Mouse (Mus musculus) macrophage (primary cell): Measurements from ENCODE around the gene Esyt3. TPM values are rescaled to one million over a fixed set of nuclear protein-coding genes. Genes with fewer than 3 reads are reported as not detected.

ENCODE experiments used
- H3K27ac ChIP-seq: fragments of 350-480 bp; formaldehyde crosslinking; 2 replicates; pipeline ENCODE4 v1.9.0; 2021
- H3K36me3 ChIP-seq: fragments of 350-480 bp; formaldehyde crosslinking; 2 replicates; pipeline ENCODE4 v1.9.0; 2021; ENCODE audit errors: inconsistent target
- H3K4me3 ChIP-seq: fragments of 350-480 bp; formaldehyde crosslinking; 2 replicates; pipeline ENCODE4 v1.9.0; 2021; ENCODE audit errors: inconsistent target
- H3K79me2 ChIP-seq: fragments of 350-480 bp; formaldehyde crosslinking; 2 replicates; pipeline ENCODE4 v1.9.0; 2021; ENCODE audit errors: inconsistent target
- WGBS: methylation state at CpG from one replicate; pipeline ENCODE4 v1.1.7; 2026; ENCODE audit warnings: inconsistent platforms; ENCODE audit not compliant: missing documents; 5-methylcytosine and 5-hydroxymethylcytosine counted together
- polyA plus RNA-seq: library from polyadenylated mRNA; stranded (reverse); fragments of 250-400 nt; gene quantifications from 3 replicates; pipeline ENCODE4 v1.2.4, GENCODE M21; 2018; ENCODE audit warnings: inconsistent platforms

Esyt3 gene
- polyA plus RNA-seq, 1 experiment from 2014 or later: not detected

DNA sequence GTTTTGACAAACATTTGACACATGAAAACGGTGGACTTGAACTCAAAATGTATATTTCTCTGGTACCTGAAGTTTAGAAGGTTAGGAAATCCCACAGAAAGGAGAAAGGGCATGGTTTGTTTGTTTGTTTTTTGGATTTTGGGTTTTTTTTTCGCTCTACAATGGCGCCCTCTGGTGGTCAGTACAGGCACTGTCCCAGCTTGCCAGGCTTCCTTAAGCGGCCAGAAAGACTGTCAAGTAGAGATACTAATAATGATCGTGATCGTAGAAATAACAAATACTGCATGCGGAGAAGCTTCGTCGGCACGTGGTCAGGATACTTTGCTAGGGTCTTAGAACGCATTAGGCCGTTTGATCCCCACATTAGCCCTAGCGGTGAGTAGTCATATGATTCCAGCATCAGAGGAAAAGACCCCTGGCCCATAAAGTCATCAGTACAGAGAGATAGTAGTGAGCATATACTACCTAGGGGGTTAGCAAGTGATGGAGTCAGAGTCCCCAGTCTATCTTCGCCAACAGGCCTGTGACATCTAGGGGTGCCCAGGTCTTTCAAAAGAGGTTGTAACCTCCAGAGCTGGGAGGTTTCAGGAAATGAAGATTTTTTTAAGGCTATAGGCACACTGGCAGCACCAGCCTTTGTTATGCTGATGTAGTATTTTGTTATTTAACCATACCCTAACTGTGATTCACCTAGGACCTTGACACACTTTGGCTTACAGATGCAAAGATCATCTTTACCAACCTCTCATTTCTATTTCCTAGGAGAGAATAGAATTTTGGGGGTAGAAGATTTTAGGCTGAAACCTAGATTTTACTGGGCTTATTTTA lies 18.4 kb upstream of the Esyt3 start:
- no peak overlapping the region for H3K4me3 ChIP-seq
- no peaks in the 10 kb centered on the region for H3K36me3 ChIP-seq
- no peaks in the 10 kb centered on the region for H3K79me2 ChIP-seq
- 8% methylated on average over 14 of the region's 14 CpGs for WGBS
- no peak overlapping the region for H3K27ac ChIP-seq

DNA sequence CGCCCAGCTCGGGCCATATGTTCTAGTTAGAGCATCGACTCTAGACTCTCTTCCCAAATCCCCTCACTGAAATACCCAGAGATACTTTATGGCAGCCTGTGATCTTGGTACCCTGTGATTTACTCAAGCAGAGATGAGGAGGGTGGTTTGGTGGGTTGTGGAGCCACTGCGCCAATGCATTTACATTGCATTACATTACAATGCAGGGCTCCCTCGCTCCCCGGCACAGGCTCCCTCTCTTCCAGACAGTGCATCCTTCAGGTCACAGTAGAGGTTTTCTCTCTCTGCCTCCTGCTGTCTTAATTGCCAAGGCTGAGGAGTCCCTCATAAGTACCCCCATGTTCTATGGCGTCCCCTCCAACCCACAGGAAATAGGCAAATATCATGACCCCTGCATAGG lies 10.1 kb upstream of the Esyt3 start:
- Histone ChIP-seq H3K79me2 (no peaks in the 10 kb centered on the region), H3K27ac (no peak overlapping the region), H3K36me3 (no peaks in the 10 kb centered on the region), H3K4me3 (no peak overlapping the region)
- 89% methylated on average over 7 of the region's 7 CpGs for WGBS

DNA sequence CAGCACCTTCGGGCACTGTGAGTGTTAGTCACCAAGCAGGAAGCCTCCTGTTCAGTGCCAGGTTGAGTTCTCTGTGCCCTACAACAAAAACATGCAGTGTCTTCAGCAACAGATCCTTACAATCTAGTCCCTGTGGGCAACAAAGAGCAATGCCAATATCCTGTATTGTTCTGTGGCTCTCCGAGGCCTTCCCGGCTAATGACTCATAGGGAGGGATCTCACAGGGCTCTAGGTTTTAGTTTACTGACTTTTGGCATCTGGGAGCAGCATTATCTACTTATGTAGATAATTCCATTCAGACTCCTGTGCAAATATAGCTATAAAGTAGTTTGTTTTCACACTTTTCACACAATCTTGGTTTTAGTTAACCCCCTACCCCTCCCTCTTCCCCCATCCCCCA lies 7.5 kb upstream of the Esyt3 start:
- no peak overlapping the region for H3K27ac ChIP-seq
- no peaks in the 10 kb centered on the region for H3K79me2 ChIP-seq
- H3K4me3 ChIP-seq: no peak overlapping the region
- WGBS: 70% methylated on average over 3 of the region's 3 CpGs
- H3K36me3 ChIP-seq: no peaks in the 10 kb centered on the region

DNA sequence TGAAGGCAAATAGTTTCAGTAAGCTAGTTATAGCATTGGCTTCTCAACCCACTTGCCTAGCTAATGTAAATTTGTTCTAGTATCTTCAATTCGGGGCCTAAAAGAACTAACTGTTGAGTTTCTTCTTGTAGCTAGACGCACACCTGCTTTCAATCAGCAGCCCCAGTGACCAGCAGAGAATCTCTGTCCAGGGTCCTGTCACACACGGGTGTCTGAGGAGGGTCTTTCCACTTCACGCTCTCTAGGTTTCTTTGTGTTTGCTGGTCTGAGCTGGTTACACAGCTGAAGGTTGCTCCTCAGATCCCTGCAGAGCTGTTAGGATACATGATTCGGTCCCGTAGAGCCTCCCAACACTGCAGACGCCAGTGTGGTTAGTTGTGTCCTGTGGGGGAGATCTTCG lies 4.7 kb upstream of the Esyt3 start:
- Histone ChIP-seq H3K36me3 (no peaks in the 10 kb centered on the region), H3K27ac (no peak overlapping the region), H3K79me2 (no peaks in the 10 kb centered on the region), H3K4me3 (no peak overlapping the region)
- WGBS: 77% methylated on average over 8 of the region's 8 CpGs

DNA sequence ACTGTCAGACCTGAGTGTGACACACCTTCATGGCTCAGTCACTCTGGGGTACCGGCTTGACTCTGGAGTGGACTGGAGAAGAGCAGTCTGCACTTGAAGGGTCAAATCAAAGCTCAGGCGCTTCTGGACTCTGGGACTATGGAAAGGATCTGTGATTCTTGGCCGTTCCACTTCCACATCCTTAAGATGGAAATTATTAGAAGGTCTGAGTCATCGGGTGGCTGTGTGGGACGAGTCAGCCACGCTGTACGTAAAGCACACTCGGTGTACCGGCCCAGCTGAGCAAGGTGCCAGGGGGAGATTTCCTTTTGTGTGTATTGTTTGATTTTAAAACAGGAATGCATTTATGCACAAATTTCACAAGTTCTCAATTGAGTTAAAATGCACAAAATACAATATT lies 3.6 kb upstream of the Esyt3 start:
- H3K36me3 ChIP-seq: no peaks in the 10 kb centered on the region
- no peak overlapping the region for H3K27ac ChIP-seq
- H3K79me2 ChIP-seq: no peaks in the 10 kb centered on the region
- H3K4me3 ChIP-seq: no peak overlapping the region
- WGBS: 70% methylated on average over 9 of the region's 9 CpGs

DNA sequence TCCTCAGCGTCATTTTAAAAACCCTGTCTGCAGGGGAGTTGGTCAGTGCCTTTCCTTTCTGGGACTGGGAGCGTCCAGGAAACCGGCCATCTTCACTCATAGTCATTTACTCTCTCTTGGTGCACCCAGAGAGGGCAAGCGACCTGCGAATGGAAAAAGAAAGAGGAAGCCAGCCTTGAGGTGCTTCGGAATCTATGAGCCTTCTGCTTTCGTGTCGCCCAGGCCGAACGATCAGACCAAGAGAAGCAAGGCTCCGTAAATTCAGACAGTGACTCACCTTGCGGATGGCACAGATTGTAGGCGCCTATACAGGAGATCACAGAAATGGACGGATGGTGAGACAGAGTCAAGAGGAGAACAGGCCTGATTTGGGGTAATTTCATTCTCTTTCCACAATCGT lies 655 bp upstream of the Esyt3 start:
- 60% methylated on average over 15 of the region's 15 CpGs for WGBS
- no peaks in the 10 kb centered on the region for H3K36me3 ChIP-seq
- H3K27ac ChIP-seq: no peak overlapping the region
- no peaks in the 10 kb centered on the region for H3K79me2 ChIP-seq
- H3K4me3 ChIP-seq: no peak overlapping the region

DNA sequence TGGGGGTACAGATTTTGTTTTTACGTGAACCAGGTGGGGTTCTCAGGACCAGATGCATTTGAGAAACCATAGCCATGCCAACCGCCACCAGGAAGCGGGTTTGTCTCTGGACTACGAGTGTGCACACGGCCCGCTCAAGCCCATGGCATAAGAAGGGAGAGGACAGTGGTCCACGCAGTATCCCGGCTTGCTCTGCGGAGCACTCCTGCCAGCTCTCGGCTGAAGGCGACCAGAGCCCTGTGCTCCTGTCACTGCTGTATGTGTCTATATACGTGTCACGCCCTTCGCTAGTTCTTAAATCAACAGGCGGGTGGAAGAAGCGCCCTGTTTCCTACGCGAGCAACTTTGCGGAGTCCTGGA lies 816 bp downstream of the Esyt3 start:
- 12% methylated on average over 19 of the region's 19 CpGs for WGBS
- no peaks in the 10 kb centered on the region for H3K79me2 ChIP-seq
- no peak overlapping the region for H3K4me3 ChIP-seq
- H3K27ac ChIP-seq: no peak overlapping the region
- no peaks in the 10 kb centered on the region for H3K36me3 ChIP-seq

DNA sequence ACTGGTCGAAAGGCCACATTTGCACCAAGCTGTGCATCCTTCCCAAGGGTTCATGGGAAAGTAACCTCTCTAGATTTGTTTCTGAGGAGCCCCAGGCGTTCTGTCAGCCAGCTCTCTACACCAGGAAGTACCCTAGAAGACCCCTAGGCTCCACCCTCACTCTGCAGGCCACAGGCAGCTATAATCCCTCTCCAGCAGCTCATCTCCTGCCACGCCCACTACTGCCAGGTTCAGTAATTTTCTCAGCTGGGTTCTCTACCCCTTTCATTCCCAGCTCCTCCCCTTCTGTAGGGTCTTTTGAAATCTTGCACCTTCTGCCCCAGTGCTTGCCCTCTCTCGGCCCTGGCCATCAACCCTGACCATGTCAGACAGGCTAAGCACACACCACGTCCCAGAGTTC lies 2.4 kb downstream of the Esyt3 start:
- Histone ChIP-seq H3K4me3 (no peak overlapping the region), H3K79me2 (no peaks in the 10 kb centered on the region), H3K27ac (no peak overlapping the region), H3K36me3 (no peaks in the 10 kb centered on the region)
- 78% methylated on average over 5 of the region's 5 CpGs for WGBS

DNA sequence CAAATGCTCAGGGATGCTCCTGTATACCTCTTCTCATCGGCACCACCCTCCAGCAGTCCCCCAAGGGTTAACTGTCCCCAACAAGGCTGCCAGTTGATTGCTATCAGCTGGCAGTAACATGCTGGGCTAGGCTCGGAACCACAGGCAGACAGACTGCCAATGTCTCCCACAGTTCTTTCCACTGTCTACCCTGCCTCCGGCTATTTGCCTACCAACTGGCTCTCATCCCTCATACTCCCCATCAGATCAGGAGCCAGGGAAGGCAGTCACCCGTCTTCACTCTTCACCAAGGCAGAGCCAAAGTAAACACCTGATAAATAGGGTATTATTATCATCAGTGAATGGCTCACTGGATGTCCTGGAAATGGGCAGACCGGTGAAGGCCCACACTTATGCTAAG lies 3.6 kb downstream of the Esyt3 start:
- Histone ChIP-seq H3K36me3 (no peaks in the 10 kb centered on the region), H3K79me2 (no peaks in the 10 kb centered on the region), H3K4me3 (no peak overlapping the region), H3K27ac (no peak overlapping the region)
- 87% methylated on average over 5 of the region's 5 CpGs for WGBS

DNA sequence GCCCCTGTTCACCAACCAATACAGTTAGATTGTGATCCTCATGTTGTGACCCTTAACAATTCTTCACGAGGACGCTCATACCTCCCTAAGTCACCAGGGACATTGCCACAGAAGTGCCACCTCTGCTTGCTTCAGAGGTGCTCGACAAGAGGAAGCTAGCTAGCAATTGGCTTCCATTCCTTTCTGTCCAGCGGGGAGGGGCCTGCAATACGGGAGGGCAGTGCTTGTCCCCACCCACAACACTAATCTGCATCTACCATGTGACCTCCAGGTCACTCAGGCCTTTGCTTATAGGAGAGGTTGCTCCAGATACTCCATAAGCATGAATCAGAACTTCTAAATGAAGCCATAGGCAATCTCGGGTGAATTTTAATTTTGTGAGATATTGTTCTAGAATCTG lies 5.0 kb downstream of the Esyt3 start:
- no peak overlapping the region for H3K4me3 ChIP-seq
- no peaks in the 10 kb centered on the region for H3K36me3 ChIP-seq
- H3K79me2 ChIP-seq: no peaks in the 10 kb centered on the region
- 46% methylated on average over 5 of the region's 6 CpGs for WGBS
- no peak overlapping the region for H3K27ac ChIP-seq

DNA sequence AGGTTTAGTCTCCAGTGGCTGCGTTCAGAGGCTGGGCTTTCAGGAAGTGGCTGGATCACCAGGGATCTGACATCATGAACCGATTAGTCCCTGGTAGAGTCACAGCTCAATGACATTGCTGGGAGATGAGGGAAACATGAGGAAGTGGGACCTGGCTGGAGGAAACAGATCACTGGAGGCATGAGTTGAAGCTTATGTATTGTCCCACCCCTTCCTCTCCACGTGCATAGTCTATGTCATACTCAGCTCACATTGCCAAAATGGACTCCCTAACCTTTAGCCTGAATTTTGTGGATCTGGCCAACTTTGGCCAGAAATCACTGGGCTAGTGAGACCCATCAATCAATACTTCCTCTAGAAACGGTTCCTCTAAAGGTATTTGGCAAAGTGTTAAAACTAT lies 5.4 kb downstream of the Esyt3 start:
- WGBS: 17% methylated on average over 4 of the region's 4 CpGs
- Histone ChIP-seq H3K4me3 (no peak overlapping the region), H3K36me3 (no peaks in the 10 kb centered on the region), H3K79me2 (no peaks in the 10 kb centered on the region), H3K27ac (no peak overlapping the region)

DNA sequence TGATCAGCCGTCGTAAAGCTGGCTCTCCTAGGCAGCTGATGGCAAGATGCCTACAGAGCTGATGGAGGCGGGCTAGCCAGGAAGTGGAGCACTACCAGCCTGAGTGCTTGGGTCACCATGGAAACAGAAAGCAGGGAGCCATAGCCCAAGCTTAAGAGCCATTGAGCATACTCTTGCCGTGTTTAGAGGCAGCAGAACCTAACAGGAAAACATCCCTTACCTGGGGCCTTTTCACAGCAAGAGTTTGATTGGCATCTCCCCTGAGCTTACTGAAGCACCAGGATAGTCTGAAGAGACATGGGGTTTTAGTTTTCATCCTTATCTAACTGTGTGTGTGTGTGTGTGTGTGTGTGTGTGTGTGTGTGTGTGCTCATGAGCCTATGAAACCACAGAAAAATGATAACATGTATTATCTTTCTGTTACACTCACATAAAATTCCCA lies 13.0 kb downstream of the Esyt3 start:
- Histone ChIP-seq H3K27ac (no peak overlapping the region), H3K36me3 (no peaks in the 10 kb centered on the region), H3K4me3 (no peak overlapping the region), H3K79me2 (no peaks in the 10 kb centered on the region)
- 29% methylated on average over 4 of the region's 4 CpGs for WGBS

DNA sequence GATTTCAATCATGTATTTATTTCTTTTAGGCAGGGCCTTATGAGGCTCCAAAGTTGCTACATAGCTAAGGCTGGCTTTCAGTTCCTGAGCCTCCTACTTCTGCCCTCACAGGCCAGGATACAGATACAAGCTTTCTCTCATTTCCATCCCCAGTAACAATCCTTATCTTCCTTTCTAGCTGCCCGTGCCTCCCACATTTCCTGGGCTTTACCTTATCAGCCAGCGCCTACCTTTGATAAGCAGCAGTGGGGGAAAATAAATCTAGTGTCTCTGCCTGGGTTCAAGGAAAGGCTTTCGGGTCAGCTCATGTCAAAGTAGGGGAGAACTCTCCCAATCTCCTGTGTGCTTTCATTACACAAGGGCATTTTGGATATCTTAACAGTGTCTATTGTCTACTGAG lies 16.8 kb downstream of the Esyt3 start:
- no peak overlapping the region for H3K4me3 ChIP-seq
- H3K36me3 ChIP-seq: no peaks in the 10 kb centered on the region
- WGBS: 71% methylated on average over 2 of the region's 3 CpGs
- no peaks in the 10 kb centered on the region for H3K79me2 ChIP-seq
- no peak overlapping the region for H3K27ac ChIP-seq

DNA sequence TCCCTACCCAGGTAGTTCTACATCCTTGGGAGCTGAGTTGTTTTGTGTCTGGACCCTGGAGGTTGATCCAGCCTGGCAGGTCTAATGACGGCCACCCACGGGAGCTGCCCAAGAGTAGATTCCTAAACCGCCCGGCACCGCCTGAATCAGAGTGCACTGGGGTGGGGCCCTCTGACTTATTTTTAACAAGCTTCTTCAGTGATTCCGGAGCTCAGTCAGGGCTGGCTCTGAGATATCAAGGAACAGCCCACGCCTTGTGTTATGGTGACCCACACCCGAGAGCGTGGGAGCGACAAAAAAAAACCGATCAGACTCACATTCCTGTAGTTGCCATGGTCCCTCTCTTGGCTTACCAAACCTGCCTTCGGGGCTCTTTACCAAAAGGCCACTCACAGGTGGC lies 18.2 kb downstream of the Esyt3 start:
- Histone ChIP-seq H3K27ac (no peak overlapping the region), H3K79me2 (no peaks in the 10 kb centered on the region), H3K36me3 (no peaks in the 10 kb centered on the region), H3K4me3 (no peak overlapping the region)
- WGBS: 96% methylated on average over 11 of the region's 12 CpGs

DNA sequence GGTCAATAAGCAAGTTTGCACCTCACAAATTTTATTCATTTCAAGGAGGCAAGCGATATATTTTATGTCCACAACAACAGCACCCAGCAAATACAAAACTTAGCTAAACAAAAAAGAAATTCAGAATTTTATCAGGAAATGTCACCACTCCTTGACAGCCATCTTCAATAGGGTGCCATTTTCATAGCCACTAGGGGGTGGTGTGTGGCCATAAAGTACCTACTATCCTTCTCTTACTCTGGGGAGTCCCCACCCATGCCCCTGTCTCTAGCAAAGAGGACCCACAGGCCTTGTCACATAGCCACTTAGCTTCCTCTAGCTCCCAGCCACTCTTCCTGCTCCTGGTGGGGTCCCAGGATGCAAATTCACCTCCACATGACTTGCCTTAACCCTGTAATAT lies 19.2 kb downstream of the Esyt3 start:
- Histone ChIP-seq H3K36me3 (no peaks in the 10 kb centered on the region), H3K4me3 (no peak overlapping the region), H3K79me2 (no peaks in the 10 kb centered on the region), H3K27ac (no peak overlapping the region)
- 88% methylated on average over 1 of the region's 1 CpGs for WGBS

DNA sequence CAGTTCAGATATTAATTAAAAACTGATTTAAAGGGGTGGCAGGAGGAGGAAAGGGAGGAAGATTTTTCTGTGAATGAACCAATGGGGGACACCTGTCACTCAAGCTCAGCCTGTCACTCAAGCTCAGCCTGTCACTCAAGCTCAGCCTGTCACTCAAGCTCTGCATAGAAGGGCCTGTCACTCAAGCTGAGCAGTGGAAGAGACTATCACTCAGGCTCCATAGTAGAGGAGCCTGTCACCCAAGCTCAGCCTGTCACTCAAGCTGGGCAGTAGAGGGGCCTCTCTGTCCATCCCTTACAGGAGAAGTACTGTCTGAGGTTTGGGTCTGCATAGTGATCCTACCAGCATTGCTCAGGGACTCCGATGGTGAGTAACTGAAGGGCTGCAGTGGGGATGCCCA lies 20.1 kb downstream of the Esyt3 start:
- H3K79me2 ChIP-seq: no peaks in the 10 kb centered on the region
- no peak overlapping the region for H3K27ac ChIP-seq
- WGBS: 100% methylated on average over 1 of the region's 1 CpGs
- H3K36me3 ChIP-seq: no peaks in the 10 kb centered on the region
- H3K4me3 ChIP-seq: no peak overlapping the region
